Mouse (Mus musculus) stomach, embryonic 14.5 days (tissue): ENCODE data around the gene Myf6. TPM values are rescaled to one million over a fixed set of nuclear protein-coding genes. Genes with fewer than 3 reads are reported as not detected.

Experiments
- ATAC-seq: fragments of 200-750 bp; cut with Nextera tagmentation; 2 replicates; pipeline ENCODE4 v1.8.0; 2017; ENCODE audit warnings: low read depth, moderate TSS enrichment; ENCODE audit not compliant: insufficient number of reproducible peaks, insufficient read depth, low FRiP score
- H3K27ac ChIP-seq: fragments of 300-500 bp; sonication (generic); 2 replicates; pipeline ENCODE4 v1.5.1; 2014; ENCODE audit warnings: mild to moderate bottlenecking, low read length, moderate library complexity, mixed read lengths
- H3K27me3 ChIP-seq: fragments of 300-500 bp; sonication (generic); 2 replicates; pipeline ENCODE4 v1.6.1; 2014; ENCODE audit warnings: low read length, control low read depth, mixed read lengths; ENCODE audit not compliant: control insufficient read depth, insufficient read depth
- H3K36me3 ChIP-seq: fragments of 300-500 bp; sonication (generic); 2 replicates; pipeline ENCODE4 v1.6.1; 2014; ENCODE audit warnings: mild to moderate bottlenecking, control low read depth, low read length, moderate library complexity, mixed read lengths; ENCODE audit not compliant: control insufficient read depth, insufficient read depth
- H3K4me1 ChIP-seq: fragments of 300-500 bp; sonication (generic); 2 replicates; pipeline ENCODE4 v1.6.1; 2014; ENCODE audit warnings: low read length, control low read depth, mixed read lengths; ENCODE audit not compliant: control insufficient read depth, insufficient read depth
- H3K4me2 ChIP-seq: fragments of 300-500 bp; sonication (generic); replicated peaks from 2 replicates; pipeline ENCODE4 v1.6.1; 2014; ENCODE audit warnings: low read depth, low read length, control low read depth
- H3K4me3 ChIP-seq: fragments of 300-500 bp; sonication (generic); 2 replicates; pipeline ENCODE4 v1.5.1; 2014; ENCODE audit warnings: low read depth, low read length, control low read depth
- H3K9ac ChIP-seq: fragments of 300-500 bp; sonication (generic); replicated peaks from 2 replicates; pipeline ENCODE4 v1.6.1; 2014; ENCODE audit warnings: low read depth, mild to moderate bottlenecking, control low read depth, low read length, moderate library complexity, mixed read lengths
- H3K9me3 ChIP-seq: fragments of 300-500 bp; sonication (generic); 2 replicates; pipeline ENCODE4 v1.6.1; 2016; ENCODE audit warnings: low read depth, low read length, control low read depth; ENCODE audit not compliant: control insufficient read depth
- WGBS: fragments of 180-500 bp; shearing (Covaris S2); extraction: QIAGEN DNeasy Blood & Tissue Kit; methylation state at CpG from one replicate; pipeline ENCODE4 v1.1.7; 2014; 5-methylcytosine and 5-hydroxymethylcytosine counted together
- polyA plus RNA-seq: library from polyadenylated mRNA; unstranded; fragments of >200 nt; fragmentation: Nextera tagmentation; extraction: Ambion mirVana; gene quantifications from 2 replicates; pipeline ENCODE4 v1.2.1, GENCODE M21; 2014

Gene Myf6
- polyA plus RNA-seq, 1 experiment from 2014 or later, result not detected

DNA sequence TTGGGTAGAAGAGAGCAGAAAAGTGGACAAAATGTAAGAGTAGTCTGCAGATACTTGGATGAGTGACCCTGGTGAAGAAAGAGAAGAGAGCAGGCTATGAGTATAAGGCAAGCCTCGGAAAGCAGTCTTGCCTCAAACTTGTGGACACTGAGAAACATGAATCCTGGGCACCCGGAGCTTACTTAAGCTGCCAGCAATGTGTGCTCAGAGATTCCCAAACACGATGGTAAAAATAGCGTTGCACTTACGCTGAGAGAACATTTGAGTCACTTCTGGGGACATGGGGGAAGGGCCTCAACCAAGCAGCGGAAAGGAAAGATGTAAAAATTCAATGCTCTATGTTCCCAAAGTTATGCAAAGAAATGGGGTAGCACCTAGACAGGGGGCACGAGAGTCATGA lies 5.1 kb upstream of the Myf6 start:
- Histone ChIP-seq H3K9ac (no peak overlapping the region), H3K4me1 (no peaks in the 10 kb centered on the region), H3K9me3 (no peaks in the 10 kb centered on the region), H3K36me3 (no peaks in the 10 kb centered on the region), H3K27me3 (no peaks in the 10 kb centered on the region), H3K4me2 (no peak overlapping the region), H3K4me3 (no peak overlapping the region), H3K27ac (no peak overlapping the region)
- no peak for ATAC-seq
- WGBS, result 82% methylated on average over 7 of the region's 7 CpGs

DNA sequence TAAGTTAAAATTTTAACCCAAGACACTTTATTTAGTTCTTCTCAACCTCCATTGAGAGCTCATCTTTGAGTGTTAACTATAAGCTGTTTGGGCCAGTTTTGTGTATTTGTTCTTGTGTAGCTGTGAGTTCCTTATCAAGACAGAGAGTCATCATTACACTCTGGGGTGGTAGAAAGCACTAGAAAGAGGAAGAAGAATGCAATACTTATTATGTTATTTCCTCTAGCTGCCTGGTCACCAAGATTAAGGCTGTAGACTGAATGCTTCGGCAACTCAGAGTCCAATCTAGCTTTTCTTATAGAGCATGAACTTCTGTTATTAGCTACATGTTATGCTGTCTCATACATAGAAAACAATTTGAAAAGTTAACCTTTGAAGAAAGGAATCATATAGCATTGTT lies 1.9 kb upstream of the Myf6 start:
- H3K4me1 ChIP-seq, result no peaks in the 10 kb centered on the region
- 93% methylated on average over 1 of the region's 1 CpGs for WGBS
- H3K27ac ChIP-seq, result no peak overlapping the region
- no peaks in the 10 kb centered on the region for H3K27me3 ChIP-seq
- H3K9me3 ChIP-seq, result no peaks in the 10 kb centered on the region
- H3K4me3 ChIP-seq, result no peak overlapping the region
- H3K36me3 ChIP-seq, result no peaks in the 10 kb centered on the region
- no peak for ATAC-seq
- H3K4me2 ChIP-seq, result no peak overlapping the region
- no peak overlapping the region for H3K9ac ChIP-seq

DNA sequence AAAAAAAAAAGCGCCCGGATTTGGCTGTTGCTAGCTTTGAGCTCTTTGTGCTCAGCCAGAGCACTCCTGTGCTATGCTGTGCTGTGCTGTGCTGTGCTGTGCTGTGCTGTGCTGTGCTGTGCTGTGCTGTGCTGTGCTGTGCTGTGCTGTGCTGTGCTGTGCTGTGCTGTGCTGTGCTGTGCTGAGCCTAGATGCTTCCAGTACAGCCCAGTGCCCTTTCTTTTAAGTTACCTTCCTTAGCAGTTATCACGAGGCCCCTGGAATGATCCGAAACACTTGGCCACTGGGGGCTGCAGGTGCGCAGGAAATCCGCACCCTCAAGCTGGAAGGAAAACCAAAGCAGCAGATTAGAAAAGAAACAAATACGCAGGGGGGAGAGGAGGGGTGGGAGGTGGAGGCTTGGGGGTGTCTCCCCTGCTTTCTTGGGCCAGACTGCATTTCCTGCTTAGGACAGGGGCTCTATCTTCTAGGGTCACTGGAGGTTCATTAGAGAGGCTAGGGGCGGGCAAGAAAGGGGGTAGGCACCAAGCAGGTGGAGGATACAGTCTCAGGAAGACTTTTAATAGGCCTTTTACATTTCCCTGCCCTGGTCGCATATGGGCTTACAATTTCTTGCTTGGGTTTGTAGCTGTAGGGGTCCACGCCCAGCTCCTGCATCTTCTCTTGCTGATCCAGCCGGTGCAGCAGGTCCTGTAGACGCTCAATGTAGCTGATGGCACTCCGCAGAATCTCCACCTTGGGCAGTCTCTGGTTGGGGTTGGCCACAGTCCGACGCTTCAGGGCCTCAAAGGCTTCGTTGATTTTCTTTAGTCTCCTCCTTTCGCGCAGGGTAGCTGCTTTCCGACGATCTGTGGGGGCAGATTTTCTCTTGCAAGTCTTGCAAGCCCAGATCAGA lies 710 bp downstream of the Myf6 start:
- H3K4me1 ChIP-seq, result no peaks in the 10 kb centered on the region
- no peak for ATAC-seq
- H3K9ac ChIP-seq, result no peak overlapping the region
- no peaks in the 10 kb centered on the region for H3K36me3 ChIP-seq
- peak overlapping the region; percentile 46 for H3K4me2 ChIP-seq
- H3K9me3 ChIP-seq, result no peaks in the 10 kb centered on the region
- 0 out of 2 replicates have a peak overlapping the region, but pooled peaks have one; percentile 8 for H3K4me3 ChIP-seq
- no peak overlapping the region for H3K27ac ChIP-seq
- 44% methylated on average over 20 of the region's 20 CpGs for WGBS
- H3K27me3 ChIP-seq, result no peaks in the 10 kb centered on the region

DNA sequence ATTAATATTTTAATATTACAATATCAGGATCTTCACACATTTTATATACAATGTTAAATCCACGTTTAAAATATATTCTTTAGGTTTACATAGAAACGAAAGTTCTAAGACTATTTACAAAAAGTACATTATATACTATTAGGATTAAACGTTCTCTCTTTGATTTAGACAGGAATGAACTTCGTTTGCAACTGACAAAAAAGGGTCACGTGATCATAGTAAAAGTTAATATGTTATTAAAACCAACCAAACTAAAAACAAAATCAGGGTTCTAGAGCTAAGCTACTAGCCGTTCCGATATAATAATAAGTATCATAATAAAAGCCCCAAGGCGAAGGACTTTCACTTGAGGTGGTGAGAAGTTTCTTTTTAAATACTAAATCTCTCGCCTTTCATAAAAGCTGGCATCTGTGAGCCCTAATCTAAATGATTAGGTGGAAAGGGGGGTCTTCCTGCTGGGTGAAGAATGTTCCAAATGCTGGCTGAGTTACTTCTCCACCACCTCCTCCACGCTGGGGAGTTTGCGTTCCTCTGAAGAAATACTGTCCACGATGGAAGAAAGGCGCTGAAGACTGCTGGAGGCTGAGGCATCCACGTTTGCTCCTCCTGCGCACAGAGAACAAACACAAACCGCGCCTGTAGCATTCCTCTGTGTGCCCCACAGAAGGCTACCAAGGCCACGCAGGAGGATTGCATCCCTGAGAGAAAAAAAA lies 1.5 kb downstream of the Myf6 start:
- 29% methylated on average over 18 of the region's 18 CpGs for WGBS
- Histone ChIP-seq H3K27ac (no peak overlapping the region), H3K4me3 (0 out of 2 replicates have a peak overlapping the region, but pooled peaks have one; percentile 8), H3K4me2 (peak overlapping the region; percentile 46), H3K36me3 (no peaks in the 10 kb centered on the region), H3K9me3 (no peaks in the 10 kb centered on the region), H3K27me3 (no peaks in the 10 kb centered on the region), H3K9ac (no peak overlapping the region), H3K4me1 (0 out of 2 replicates have a peak, but pooled peaks cover 2% of the 10 kb centered on the region)
- ATAC-seq, result no peak

DNA sequence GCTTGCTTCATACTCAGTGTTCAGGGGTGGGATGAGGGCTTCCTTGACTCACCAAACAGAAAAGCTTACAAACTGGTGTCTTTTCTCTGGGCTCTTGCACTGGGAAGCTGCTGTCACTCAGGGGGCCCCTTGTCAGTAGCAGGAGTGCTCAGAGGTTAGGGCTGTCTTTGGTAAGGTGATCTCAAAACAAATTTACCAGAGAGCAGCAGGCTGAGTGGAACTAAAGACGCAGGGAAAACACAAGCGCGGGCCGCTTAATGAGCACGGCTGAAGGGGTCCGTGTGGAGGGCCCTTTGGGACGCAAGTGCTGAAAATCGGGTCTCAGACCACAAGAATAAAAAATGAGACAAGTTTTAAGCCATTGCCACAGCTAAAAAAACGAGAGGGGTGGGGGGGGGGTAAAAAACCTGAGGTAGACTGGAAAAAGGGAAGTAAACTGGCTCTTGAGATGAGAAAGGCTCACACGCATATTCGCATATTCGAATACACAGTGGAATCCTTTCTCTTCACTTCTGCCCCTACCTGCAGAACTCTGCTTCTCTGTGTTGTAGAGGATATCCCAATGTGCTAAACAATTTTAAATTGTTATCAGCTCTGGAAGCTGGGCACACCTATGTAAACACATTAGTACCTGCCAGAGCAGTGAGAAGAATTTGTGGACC lies 5.8 kb downstream of the Myf6 start:
- Histone ChIP-seq H3K27me3 (no peaks in the 10 kb centered on the region), H3K4me2 (no peak overlapping the region), H3K9me3 (no peaks in the 10 kb centered on the region), H3K4me3 (no peak overlapping the region), H3K27ac (no peak overlapping the region), H3K9ac (no peak overlapping the region), H3K36me3 (no peaks in the 10 kb centered on the region), H3K4me1 (0 out of 2 replicates have a peak, but pooled peaks cover 2% of the 10 kb centered on the region)
- WGBS, result 35% methylated on average over 12 of the region's 12 CpGs
- no peak for ATAC-seq

DNA sequence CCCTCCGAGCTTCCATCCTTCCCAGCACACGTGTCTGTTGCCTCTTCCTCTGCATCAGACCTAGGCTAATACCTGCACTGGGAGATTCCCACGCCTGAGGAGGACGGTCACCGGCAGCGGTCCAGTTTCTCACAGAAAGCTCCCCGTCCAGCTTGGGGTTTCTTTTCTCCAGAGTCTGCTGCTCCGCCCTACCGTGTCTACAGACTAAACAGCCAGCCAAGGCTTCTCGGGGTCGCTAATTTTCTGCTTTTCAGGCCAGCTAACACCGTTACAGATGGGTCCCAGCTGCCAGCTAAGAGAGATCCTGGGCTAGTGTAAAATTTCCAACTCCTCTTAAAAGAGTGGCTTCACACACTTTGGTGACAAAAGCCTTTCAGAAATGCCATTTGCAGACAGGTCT lies 7.8 kb downstream of the Myf6 start:
- Histone ChIP-seq H3K9me3 (no peaks in the 10 kb centered on the region), H3K4me2 (0 out of 2 replicates have a peak overlapping the region, but pooled peaks have one; percentile 6), H3K36me3 (no peaks in the 10 kb centered on the region), H3K27ac (no peak overlapping the region), H3K9ac (no peak overlapping the region), H3K27me3 (no peaks in the 10 kb centered on the region), H3K4me3 (no peak overlapping the region), H3K4me1 (0 out of 2 replicates have a peak, but pooled peaks cover 2% of the 10 kb centered on the region)
- ATAC-seq, result peak; percentile 58; the same call in 1 of the 2 replicates
- WGBS, result 40% methylated on average over 12 of the region's 12 CpGs

DNA sequence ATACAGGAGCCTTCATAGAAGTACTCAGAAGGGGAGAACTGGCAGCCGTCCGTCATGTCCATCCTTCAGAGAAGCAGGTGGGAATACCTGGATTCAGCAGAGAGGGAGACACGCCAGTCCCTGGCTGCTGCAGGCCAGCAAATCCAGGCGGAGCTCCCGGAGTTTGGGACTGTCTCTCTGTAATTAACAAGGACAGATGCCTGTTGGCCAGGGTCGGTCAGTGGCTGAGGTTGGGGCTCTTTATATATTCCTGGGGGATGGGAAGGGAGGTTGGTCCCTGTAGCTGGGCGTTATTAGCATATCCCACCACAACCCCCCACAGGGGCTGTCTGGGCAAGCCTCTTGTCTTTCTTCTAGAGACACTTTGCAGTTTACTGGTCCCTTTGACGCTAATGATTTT lies 8.7 kb downstream of the Myf6 start, which contains the start of gene Myf5:
Gene Myf5 (minus strand): TSS at position 265 of the 400 bp plus-strand sequence.
- Histone ChIP-seq H3K4me3 (no peak within 1 kb of the TSS), H3K9me3 (no peaks in the 10 kb centered on the region), H3K4me1 (0 out of 2 replicates have a peak, but pooled peaks cover 2% of the 10 kb centered on the region), H3K36me3 (no peaks in the 10 kb centered on the region), H3K27me3 (no peaks in the 10 kb centered on the region), H3K4me2 (0 out of 2 replicates have a peak within 1 kb of the TSS, but pooled peaks have one; percentile 6), H3K9ac (no peak within 1 kb of the TSS), H3K27ac (no peak within 1 kb of the TSS)
- ATAC-seq, result no peak
- 64% methylated on average over 8 of the region's 8 CpGs for WGBS

DNA sequence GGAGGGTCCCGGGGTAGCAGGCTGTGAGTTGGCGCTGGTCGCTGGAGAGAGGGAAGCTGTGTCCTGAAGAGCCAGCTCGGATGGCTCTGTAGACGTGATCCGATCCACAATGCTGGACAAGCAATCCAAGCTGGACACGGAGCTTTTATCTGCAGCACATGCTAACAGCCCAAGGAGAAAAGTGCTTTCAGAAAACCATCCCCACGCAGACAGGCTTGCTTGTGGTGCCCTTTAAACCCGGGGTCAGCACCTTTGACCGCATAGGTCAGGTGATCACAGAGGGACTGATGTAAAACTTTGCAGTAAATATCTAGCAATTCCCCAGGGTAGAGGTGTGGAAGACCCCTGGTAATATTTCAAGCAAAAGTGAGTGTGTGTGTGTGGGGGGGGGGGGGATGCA lies 10.5 kb downstream of the Myf6 start:
- no peaks in the 10 kb centered on the region for H3K27me3 ChIP-seq
- H3K4me3 ChIP-seq, result no peak overlapping the region
- 0 out of 2 replicates have a peak overlapping the region, but pooled peaks have one; percentile 16 for H3K4me2 ChIP-seq
- no peak overlapping the region for H3K27ac ChIP-seq
- WGBS, result 48% methylated on average over 10 of the region's 10 CpGs
- H3K9me3 ChIP-seq, result no peaks in the 10 kb centered on the region
- no peak overlapping the region for H3K9ac ChIP-seq
- H3K36me3 ChIP-seq, result no peaks in the 10 kb centered on the region
- 0 out of 2 replicates have a peak, but pooled peaks cover 2% of the 10 kb centered on the region for H3K4me1 ChIP-seq
- no peak for ATAC-seq
